Mouse (Mus musculus): ENCODE results near the gene Lix1. TPM values are rescaled to one million over a fixed set of nuclear protein-coding genes. Genes with fewer than 3 reads are reported as not detected.

Gene Lix1
- polyA plus RNA-seq, 1 experiment from 2014 or later, result 6.1 TPM

- H3K4me1 ChIP-seq (ENCODE audit: control insufficient read depth, insufficient read depth, low read length), result peaks cover 6% of the 10 kb centered on the region; the same call in 1 of the 2 replicates
- no peak overlapping the region for H3K4me2 ChIP-seq
- H3K9me3 ChIP-seq (replicated peaks; ENCODE audit: control insufficient read depth, low read length), result no peaks in the 10 kb centered on the region
- no peaks in the 10 kb centered on the region for H3K27me3 ChIP-seq (ENCODE audit: control insufficient read depth, insufficient read depth, low read length)
- WGBS (ENCODE audit: insufficient replicate concordance), result 32% methylated on average over 1 of the region's 1 CpGs
- H3K36me3 ChIP-seq (ENCODE audit: control insufficient read depth, insufficient read depth, low read length), result no peaks in the 10 kb centered on the region
- no peak overlapping the region for H3K27ac ChIP-seq (ENCODE audit: low read depth, low read length)
- H3K9ac ChIP-seq (ENCODE audit: low read depth, low read length), result no peak overlapping the region
- H3K4me3 ChIP-seq (ENCODE audit: low read depth, low read length), result no peak overlapping the region
- no peak for ATAC-seq (replicated peaks; ENCODE audit: insufficient number of reproducible peaks, low FRiP score, low TSS enrichment)
Observed at GRCm38 (mm10) chr17:17405606-17406005, 3.1 kb downstream of the Lix1 start.

- Histone ChIP-seq H3K4me3 (ENCODE audit: low read depth, low read length) (no peak overlapping the region), H3K9ac (ENCODE audit: low read depth, low read length) (no peak overlapping the region), H3K4me2 (no peak overlapping the region), H3K27ac (ENCODE audit: low read depth, low read length) (no peak overlapping the region), H3K4me1 (ENCODE audit: control insufficient read depth, insufficient read depth, low read length) (no peaks in the 10 kb centered on the region), H3K27me3 (ENCODE audit: control insufficient read depth, insufficient read depth, low read length) (no peaks in the 10 kb centered on the region), H3K9me3 (replicated peaks; ENCODE audit: control insufficient read depth, low read length) (no peaks in the 10 kb centered on the region), H3K36me3 (ENCODE audit: control insufficient read depth, insufficient read depth, low read length) (no peaks in the 10 kb centered on the region)
- WGBS (ENCODE audit: insufficient replicate concordance), result 62% methylated on average over 6 of the region's 6 CpGs
- no peak for ATAC-seq (replicated peaks; ENCODE audit: insufficient number of reproducible peaks, low FRiP score, low TSS enrichment)
Observed at GRCm38 (mm10) chr17:17408137-17408536, 5.7 kb downstream of the Lix1 start.

GRCm38 (mm10) chr17:17408720-17409478, 6.4 kb downstream of the Lix1 start:
- H3K27ac ChIP-seq (ENCODE audit: low read depth, low read length), result no peak overlapping the region
- no peak overlapping the region for H3K4me2 ChIP-seq
- 73% methylated on average over 6 of the region's 6 CpGs for WGBS (ENCODE audit: insufficient replicate concordance)
- no peaks in the 10 kb centered on the region for H3K4me1 ChIP-seq (ENCODE audit: control insufficient read depth, insufficient read depth, low read length)
- no peak for ATAC-seq (replicated peaks; ENCODE audit: insufficient number of reproducible peaks, low FRiP score, low TSS enrichment)
- H3K36me3 ChIP-seq (ENCODE audit: control insufficient read depth, insufficient read depth, low read length), result no peaks in the 10 kb centered on the region
- H3K9ac ChIP-seq (ENCODE audit: low read depth, low read length), result no peak overlapping the region
- H3K27me3 ChIP-seq (ENCODE audit: control insufficient read depth, insufficient read depth, low read length), result no peaks in the 10 kb centered on the region
- no peaks in the 10 kb centered on the region for H3K9me3 ChIP-seq (replicated peaks; ENCODE audit: control insufficient read depth, low read length)
- H3K4me3 ChIP-seq (ENCODE audit: low read depth, low read length), result no peak overlapping the region

- Histone ChIP-seq H3K27ac (ENCODE audit: low read depth, low read length) (no peak overlapping the region), H3K27me3 (ENCODE audit: control insufficient read depth, insufficient read depth, low read length) (no peaks in the 10 kb centered on the region), H3K4me3 (ENCODE audit: low read depth, low read length) (no peak overlapping the region), H3K9ac (ENCODE audit: low read depth, low read length) (no peak overlapping the region), H3K4me1 (ENCODE audit: control insufficient read depth, insufficient read depth, low read length) (no peaks in the 10 kb centered on the region), H3K36me3 (ENCODE audit: control insufficient read depth, insufficient read depth, low read length) (no peaks in the 10 kb centered on the region), H3K4me2 (no peak overlapping the region), H3K9me3 (replicated peaks; ENCODE audit: control insufficient read depth, low read length) (no peaks in the 10 kb centered on the region)
- no peak for ATAC-seq (replicated peaks; ENCODE audit: insufficient number of reproducible peaks, low FRiP score, low TSS enrichment)
- 22% methylated on average over 2 of the region's 2 CpGs for WGBS (ENCODE audit: insufficient replicate concordance)
Observed at GRCm38 (mm10) chr17:17409601-17410000, 7.1 kb downstream of the Lix1 start.

- Histone ChIP-seq H3K9me3 (replicated peaks; ENCODE audit: control insufficient read depth, low read length) (no peaks in the 10 kb centered on the region), H3K9ac (ENCODE audit: low read depth, low read length) (no peak overlapping the region), H3K36me3 (ENCODE audit: control insufficient read depth, insufficient read depth, low read length) (no peaks in the 10 kb centered on the region), H3K27me3 (ENCODE audit: control insufficient read depth, insufficient read depth, low read length) (no peaks in the 10 kb centered on the region), H3K27ac (ENCODE audit: low read depth, low read length) (no peak overlapping the region), H3K4me3 (ENCODE audit: low read depth, low read length) (no peak overlapping the region), H3K4me2 (no peak overlapping the region), H3K4me1 (ENCODE audit: control insufficient read depth, insufficient read depth, low read length) (no peaks in the 10 kb centered on the region)
- WGBS (ENCODE audit: insufficient replicate concordance), result 71% methylated on average over 2 of the region's 2 CpGs
- ATAC-seq (replicated peaks; ENCODE audit: insufficient number of reproducible peaks, low FRiP score, low TSS enrichment), result no peak
Observed at GRCm38 (mm10) chr17:17411443-17411842, 9.0 kb downstream of the Lix1 start.

GRCm38 (mm10) chr17:17412176-17412575, 9.7 kb downstream of the Lix1 start:
- H3K36me3 ChIP-seq (ENCODE audit: control insufficient read depth, insufficient read depth, low read length), result no peaks in the 10 kb centered on the region
- H3K27me3 ChIP-seq (ENCODE audit: control insufficient read depth, insufficient read depth, low read length), result no peaks in the 10 kb centered on the region
- H3K27ac ChIP-seq (ENCODE audit: low read depth, low read length), result no peak overlapping the region
- no peak for ATAC-seq (replicated peaks; ENCODE audit: insufficient number of reproducible peaks, low FRiP score, low TSS enrichment)
- H3K9ac ChIP-seq (ENCODE audit: low read depth, low read length), result no peak overlapping the region
- no peak overlapping the region for H3K4me2 ChIP-seq
- H3K4me1 ChIP-seq (ENCODE audit: control insufficient read depth, insufficient read depth, low read length), result no peaks in the 10 kb centered on the region
- 79% methylated on average over 2 of the region's 2 CpGs for whole genome bisulfite sequencing (ENCODE audit: insufficient replicate concordance)
- no peaks in the 10 kb centered on the region for H3K9me3 ChIP-seq (replicated peaks; ENCODE audit: control insufficient read depth, low read length)
- no peak overlapping the region for H3K4me3 ChIP-seq (ENCODE audit: low read depth, low read length)

- Histone ChIP-seq H3K4me1 (ENCODE audit: control insufficient read depth, insufficient read depth, low read length) (no peaks in the 10 kb centered on the region), H3K4me3 (ENCODE audit: low read depth, low read length) (no peak overlapping the region), H3K27me3 (ENCODE audit: control insufficient read depth, insufficient read depth, low read length) (no peaks in the 10 kb centered on the region), H3K9me3 (replicated peaks; ENCODE audit: control insufficient read depth, low read length) (no peaks in the 10 kb centered on the region), H3K4me2 (no peak overlapping the region), H3K36me3 (ENCODE audit: control insufficient read depth, insufficient read depth, low read length) (no peaks in the 10 kb centered on the region), H3K27ac (ENCODE audit: low read depth, low read length) (no peak overlapping the region), H3K9ac (ENCODE audit: low read depth, low read length) (no peak overlapping the region)
- ATAC-seq (replicated peaks; ENCODE audit: insufficient number of reproducible peaks, low FRiP score, low TSS enrichment), result no peak
- 90% methylated on average over 3 of the region's 3 CpGs for WGBS (ENCODE audit: insufficient replicate concordance)
Observed at GRCm38 (mm10) chr17:17414206-17414605, 11.7 kb downstream of the Lix1 start.

- no peaks in the 10 kb centered on the region for H3K27me3 ChIP-seq (ENCODE audit: control insufficient read depth, insufficient read depth, low read length)
- H3K9ac ChIP-seq (ENCODE audit: low read depth, low read length), result no peak overlapping the region
- no peak overlapping the region for H3K4me3 ChIP-seq (ENCODE audit: low read depth, low read length)
- H3K4me2 ChIP-seq, result no peak overlapping the region
- no peaks in the 10 kb centered on the region for H3K36me3 ChIP-seq (ENCODE audit: control insufficient read depth, insufficient read depth, low read length)
- no peaks in the 10 kb centered on the region for H3K9me3 ChIP-seq (replicated peaks; ENCODE audit: control insufficient read depth, low read length)
- WGBS (ENCODE audit: insufficient replicate concordance), result 46% methylated on average over 4 of the region's 4 CpGs
- ATAC-seq (replicated peaks; ENCODE audit: insufficient number of reproducible peaks, low FRiP score, low TSS enrichment), result no peak
- H3K4me1 ChIP-seq (ENCODE audit: control insufficient read depth, insufficient read depth, low read length), result no peaks in the 10 kb centered on the region
- H3K27ac ChIP-seq (ENCODE audit: low read depth, low read length), result no peak overlapping the region
Observed at GRCm38 (mm10) chr17:17424609-17425307, 22.3 kb downstream of the Lix1 start.

All from heart, embryonic 11.5 days (tissue).